Mouse (Mus musculus) liver, postnatal 0 days (tissue): ENCODE data around the gene Tmem235. TPM values are rescaled to one million over a fixed set of nuclear protein-coding genes. Genes with fewer than 3 reads are reported as not detected.

Experiments
- ATAC-seq: fragments of 200-750 bp; cut with Nextera tagmentation; 2 replicates; pipeline ENCODE4 v1.8.0; 2017; ENCODE audit warnings: mild to moderate bottlenecking, moderate library complexity
- DNase-seq: peaks from one replicate; pipeline ENCODE4 v3.0.0-alpha.2; 2016
- H3K27ac ChIP-seq: fragments of 300-500 bp; sonication (generic); 2 replicates; pipeline ENCODE4 v1.5.1; 2014; ENCODE audit warnings: antibody characterized with exemption, moderate library complexity, mild to moderate bottlenecking, low read depth
- H3K27me3 ChIP-seq: fragments of 300-500 bp; sonication (generic); 2 replicates; pipeline ENCODE4 v1.6.1; 2014; ENCODE audit warnings: low read length, control low read depth, mixed read lengths; ENCODE audit not compliant: insufficient read depth
- H3K36me3 ChIP-seq: fragments of 300-500 bp; sonication (generic); replicated peaks from 2 replicates; pipeline ENCODE4 v1.6.1; 2014; ENCODE audit warnings: mild to moderate bottlenecking, control low read depth, low read length, moderate library complexity, mixed read lengths; ENCODE audit not compliant: insufficient read depth
- H3K4me1 ChIP-seq: fragments of 300-500 bp; sonication (generic); 2 replicates; pipeline ENCODE4 v1.6.1; 2014; ENCODE audit warnings: antibody characterized with exemption, mild to moderate bottlenecking, control low read depth; ENCODE audit not compliant: insufficient read depth
- H3K4me2 ChIP-seq: fragments of 300-500 bp; sonication (generic); 2 replicates; pipeline ENCODE4 v1.6.1; 2014; ENCODE audit warnings: low read depth, mild to moderate bottlenecking, low read length, moderate library complexity, mixed read lengths
- H3K4me3 ChIP-seq: fragments of 300-500 bp; sonication (generic); 2 replicates; pipeline ENCODE4 v1.5.1; 2014; ENCODE audit warnings: low read depth, low read length
- H3K9ac ChIP-seq: fragments of 300-500 bp; sonication (generic); replicated peaks from 2 replicates; pipeline ENCODE4 v1.6.1; 2014; ENCODE audit warnings: mild to moderate bottlenecking, moderate library complexity
- H3K9me3 ChIP-seq: fragments of 300-500 bp; sonication (generic); 2 replicates; pipeline ENCODE4 v1.6.1; 2016; ENCODE audit warnings: mild to moderate bottlenecking, control low read depth, low read length, mixed read lengths
- CTCF ChIP-seq: sonication (generic); IDR thresholded peaks from 2 replicates; pipeline ENCODE4 v1.5.1; 2016; ENCODE audit warnings: antibody characterized with exemption, low read depth
- EP300 ChIP-seq: IDR thresholded peaks from 2 replicates; pipeline ENCODE4 v1.6.1; 2016; ENCODE audit warnings: antibody characterized with exemption, low read depth, mild to moderate bottlenecking
- WGBS: fragments of 180-500 bp; shearing (Covaris S2); extraction: QIAGEN DNeasy Blood & Tissue Kit; methylation state at CpG from one replicate; pipeline ENCODE4 v1.1.7; 2014; ENCODE audit not compliant: insufficient replicate concordance; 5-methylcytosine and 5-hydroxymethylcytosine counted together
- polyA plus RNA-seq: library from polyadenylated mRNA; unstranded; fragments of >200 nt; fragmentation: Nextera tagmentation; extraction: Ambion mirVana; gene quantifications from 2 replicates; pipeline ENCODE4 v1.2.1, GENCODE M21; 2015

Gene Tmem235
- polyA plus RNA-seq, 1 experiment from 2014 or later, result not detected

DNA sequence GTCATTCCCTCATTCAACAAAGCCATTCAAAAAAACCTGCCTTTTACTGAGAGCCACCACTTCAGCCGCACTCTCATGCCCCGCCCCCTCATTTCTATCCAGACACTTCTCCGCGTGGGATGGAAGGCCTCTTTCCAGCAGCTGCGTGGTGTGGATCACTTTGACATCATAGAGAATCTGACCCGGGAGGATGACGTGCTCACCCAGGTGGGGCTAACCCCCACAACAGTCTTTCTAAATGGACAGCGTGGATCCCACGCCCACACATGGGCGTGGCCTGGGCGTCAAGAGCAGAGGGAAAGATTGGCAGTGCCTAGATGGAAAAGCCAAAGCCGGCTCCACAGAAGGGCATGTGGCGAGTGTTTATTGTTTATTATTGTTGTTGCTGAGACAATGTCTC lies 24.2 kb upstream of the Tmem235 start:
- peak overlapping the region; percentile 64; the same call in 1 of the 2 replicates for H3K27ac ChIP-seq
- no peaks in the 10 kb centered on the region for H3K36me3 ChIP-seq
- no peak for TF ChIP-seq CTCF
- H3K4me2 ChIP-seq, result peak overlapping the region; percentile 31
- WGBS, result 34% methylated on average over 13 of the region's 13 CpGs
- peaks cover 65% of the 10 kb centered on the region for H3K4me1 ChIP-seq
- DNase-seq, result peak; percentile 74
- no peaks in the 10 kb centered on the region for H3K27me3 ChIP-seq
- no peaks in the 10 kb centered on the region for H3K9me3 ChIP-seq
- no peak overlapping the region for H3K4me3 ChIP-seq
- peak; percentile 7 for ATAC-seq
- 0 out of 2 replicates have a peak overlapping the region, but pooled peaks have one; percentile 12 for H3K9ac ChIP-seq

DNA sequence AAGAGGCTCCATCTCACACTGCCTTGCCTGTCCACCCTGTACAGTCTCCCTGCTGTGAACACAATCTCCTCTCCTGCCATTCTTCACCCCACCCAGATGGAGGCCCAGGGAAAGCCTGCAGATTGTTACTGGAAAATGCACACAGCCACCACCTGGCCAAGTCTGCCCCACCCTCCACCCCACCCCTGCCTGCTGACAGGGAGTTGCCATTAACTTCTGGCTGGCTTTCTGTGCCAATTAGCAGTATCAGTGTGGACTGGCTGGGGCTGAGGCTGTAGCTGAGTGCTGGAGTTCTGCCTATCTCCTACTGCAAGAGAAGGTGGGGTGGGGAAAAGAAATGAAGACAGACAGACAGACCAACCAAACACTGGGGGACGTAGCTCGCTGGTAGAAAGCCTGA lies 22.0 kb upstream of the Tmem235 start:
- no peak overlapping the region for H3K4me3 ChIP-seq
- H3K9ac ChIP-seq, result peak overlapping the region; percentile 26; the same call in 1 of the 2 replicates
- peaks cover 59% of the 10 kb centered on the region for H3K4me1 ChIP-seq
- peak overlapping the region; percentile 54 for H3K4me2 ChIP-seq
- DNase-seq, result peak; percentile 82
- H3K36me3 ChIP-seq, result no peaks in the 10 kb centered on the region
- no peaks in the 10 kb centered on the region for H3K27me3 ChIP-seq
- H3K9me3 ChIP-seq, result no peaks in the 10 kb centered on the region
- TF ChIP-seq EP300, result peak; percentile 82
- TF ChIP-seq CTCF, result no peak
- ATAC-seq, result peak; percentile 93
- WGBS, result 51% methylated on average over 2 of the region's 2 CpGs
- H3K27ac ChIP-seq, result peak overlapping the region; percentile 94

DNA sequence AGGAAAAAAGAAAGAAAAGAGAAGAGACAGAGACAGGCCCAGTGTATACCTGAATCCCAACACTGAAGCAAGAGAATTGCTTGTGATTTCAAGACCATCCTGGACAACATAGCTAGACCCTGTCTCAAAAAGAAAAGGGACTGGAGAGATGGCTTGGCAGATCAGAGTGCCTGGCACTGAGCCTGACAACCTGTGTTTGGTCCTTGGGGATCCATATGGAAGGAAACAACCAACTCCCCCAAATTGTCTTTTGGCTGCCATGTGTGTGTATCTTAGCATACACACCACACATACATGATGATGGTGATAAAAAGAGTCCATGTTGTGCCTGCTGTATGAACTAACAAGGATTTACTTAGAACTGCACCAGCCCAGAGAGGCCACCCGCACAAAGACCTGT lies 21.5 kb upstream of the Tmem235 start:
- Histone ChIP-seq H3K27ac (peak overlapping the region; percentile 94), H3K4me3 (no peak overlapping the region), H3K4me1 (peaks cover 59% of the 10 kb centered on the region), H3K27me3 (no peaks in the 10 kb centered on the region), H3K36me3 (no peaks in the 10 kb centered on the region), H3K9ac (peak overlapping the region; percentile 26; the same call in 1 of the 2 replicates), H3K9me3 (no peaks in the 10 kb centered on the region), H3K4me2 (peak overlapping the region; percentile 54)
- TF ChIP-seq CTCF, result no peak
- no peak for TF ChIP-seq EP300
- peak; percentile 11 for ATAC-seq
- 35% methylated on average over 1 of the region's 1 CpGs for WGBS
- DNase-seq, result no peak

DNA sequence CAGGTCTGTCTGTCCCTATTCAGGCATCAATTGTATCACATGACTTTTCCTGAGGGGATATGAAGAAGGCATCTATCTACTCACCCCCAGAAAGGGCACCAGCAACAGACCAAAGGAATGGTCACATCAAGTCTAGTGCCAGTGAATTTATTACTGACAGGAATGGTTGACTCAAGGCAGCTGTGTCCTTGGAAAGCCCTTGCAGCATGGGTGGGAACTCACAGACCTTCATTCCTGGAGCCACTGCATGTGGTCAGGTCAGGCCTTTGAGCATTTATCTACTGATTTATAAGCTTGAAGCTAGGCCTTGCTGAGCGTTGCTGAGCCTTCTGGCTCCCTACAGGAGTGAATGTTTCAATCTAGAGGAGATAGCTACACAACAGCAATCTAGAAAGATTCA lies 19.6 kb upstream of the Tmem235 start:
- no peaks in the 10 kb centered on the region for H3K27me3 ChIP-seq
- H3K4me3 ChIP-seq, result no peak overlapping the region
- ATAC-seq, result no peak
- DNase-seq, result no peak
- H3K27ac ChIP-seq, result peak overlapping the region; percentile 94; the same call in 1 of the 2 replicates
- H3K4me1 ChIP-seq, result peaks cover 59% of the 10 kb centered on the region
- no peaks in the 10 kb centered on the region for H3K9me3 ChIP-seq
- H3K4me2 ChIP-seq, result no peak overlapping the region
- 61% methylated on average over 1 of the region's 1 CpGs for WGBS
- TF ChIP-seq EP300, result no peak
- TF ChIP-seq CTCF, result no peak
- H3K9ac ChIP-seq, result 0 out of 2 replicates have a peak overlapping the region, but pooled peaks have one; percentile 11
- H3K36me3 ChIP-seq, result no peaks in the 10 kb centered on the region

DNA sequence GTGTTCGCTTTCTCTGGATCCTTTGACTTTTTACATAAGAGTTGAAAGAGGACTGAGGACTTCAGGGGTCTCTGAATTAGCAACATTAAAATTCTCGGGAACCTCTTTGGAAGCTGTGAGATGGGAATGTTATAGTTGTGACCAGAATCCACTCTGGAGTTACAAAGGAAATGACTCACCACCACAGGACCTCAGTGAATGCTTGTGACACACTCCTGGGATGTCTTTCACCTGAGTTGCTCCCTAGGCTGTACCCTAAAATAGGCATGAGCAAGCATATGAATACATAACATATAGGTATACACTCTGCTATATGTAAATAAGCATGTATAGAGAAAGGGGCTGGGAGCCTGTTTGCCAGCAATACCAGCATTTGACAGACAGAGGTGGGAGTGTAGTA lies 17.1 kb upstream of the Tmem235 start:
- no peaks in the 10 kb centered on the region for H3K36me3 ChIP-seq
- WGBS, result 88% methylated on average over 2 of the region's 2 CpGs
- ATAC-seq (no peak), DNase-seq (no peak)
- TF ChIP-seq EP300, result no peak
- no peak overlapping the region for H3K9ac ChIP-seq
- no peak overlapping the region for H3K4me2 ChIP-seq
- no peak overlapping the region for H3K4me3 ChIP-seq
- no peaks in the 10 kb centered on the region for H3K27me3 ChIP-seq
- H3K27ac ChIP-seq, result no peak overlapping the region
- peaks cover 58% of the 10 kb centered on the region for H3K4me1 ChIP-seq
- no peaks in the 10 kb centered on the region for H3K9me3 ChIP-seq

DNA sequence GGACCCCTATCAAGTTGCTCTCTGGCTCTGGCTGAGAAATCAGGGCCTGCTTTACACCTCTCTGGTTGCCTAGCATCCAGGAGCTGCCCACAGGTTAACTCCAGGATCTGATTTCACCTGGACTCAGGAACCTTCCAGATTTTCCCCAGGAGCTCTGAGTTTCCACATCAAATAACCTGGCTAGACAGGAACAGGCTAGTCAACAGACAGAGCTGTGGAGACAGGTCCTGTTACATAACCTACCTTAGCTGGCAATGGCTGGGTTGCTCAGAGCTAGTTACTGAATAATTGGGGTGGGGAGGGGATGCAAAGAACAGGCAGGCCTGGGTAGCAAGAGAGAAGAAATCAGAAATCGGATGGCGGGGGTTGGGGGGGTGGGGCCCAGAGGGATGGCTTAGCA lies 15.6 kb upstream of the Tmem235 start:
- Histone ChIP-seq H3K9ac (no peak overlapping the region; the same call in 1 of the 2 replicates), H3K4me3 (no peak overlapping the region), H3K27ac (peak overlapping the region; percentile 92), H3K27me3 (no peaks in the 10 kb centered on the region), H3K36me3 (no peaks in the 10 kb centered on the region), H3K4me2 (no peak overlapping the region), H3K9me3 (no peaks in the 10 kb centered on the region), H3K4me1 (peaks cover 46% of the 10 kb centered on the region)
- ATAC-seq, result peak; percentile 53
- WGBS, result 57% methylated on average over 2 of the region's 2 CpGs
- peak; percentile 55 for DNase-seq
- TF ChIP-seq CTCF (no peak), EP300 (peak; percentile 50)

DNA sequence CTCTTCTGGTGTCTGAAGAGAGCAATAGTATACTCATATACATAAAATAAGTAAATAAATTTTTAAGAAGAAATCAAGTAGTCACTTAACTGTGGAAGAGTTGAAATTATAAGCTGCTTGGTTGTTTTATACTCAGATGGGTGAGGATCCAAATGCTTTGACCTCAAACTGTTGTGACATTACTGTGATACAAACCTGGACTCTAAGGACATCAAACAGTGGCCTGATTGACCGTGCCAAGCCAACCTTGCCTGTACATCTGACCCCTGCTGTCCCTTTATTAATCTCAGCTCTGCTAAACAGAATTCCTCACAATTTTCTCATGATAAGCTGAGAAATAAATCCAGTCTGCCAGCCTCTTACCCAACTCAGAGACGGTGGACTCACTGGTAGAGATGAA lies 14.9 kb upstream of the Tmem235 start:
- Histone ChIP-seq H3K4me3 (no peak overlapping the region), H3K27ac (peak overlapping the region; percentile 92), H3K36me3 (no peaks in the 10 kb centered on the region), H3K9me3 (no peaks in the 10 kb centered on the region), H3K27me3 (no peaks in the 10 kb centered on the region), H3K9ac (no peak overlapping the region), H3K4me2 (no peak overlapping the region), H3K4me1 (peaks cover 44% of the 10 kb centered on the region)
- WGBS, result 70% methylated on average over 2 of the region's 2 CpGs
- DNase-seq, result no peak
- TF ChIP-seq CTCF (no peak), EP300 (no peak; the same call in 1 of the 2 replicates)
- peak; percentile 28 for ATAC-seq
